Mouse (Mus musculus): ENCODE results near the gene Fbxw5. TPM values are rescaled to one million over a fixed set of nuclear protein-coding genes. Genes with fewer than 3 reads are reported as not detected.

The Fbxw5 gene
- total RNA-seq (2021): 10 to 100 TPM; 76.9 to 88.4 TPM
- long read RNA-seq, experiment 1, transcript Fbxw5-201 (9 exons, 2,388 nt): major isoform, 252 of 319 reads
- long read RNA-seq, experiment 1, partial matches to known transcripts: 25 of 319 reads
- long read RNA-seq, experiment 1, other reads (novel, unspliced or antisense): 40 of 319 reads
- long read RNA-seq, experiment 2, transcript Fbxw5-201 (9 exons, 2,388 nt): major isoform, 246 of 311 reads
- long read RNA-seq, experiment 2, partial matches to known transcripts: 16 of 311 reads
- long read RNA-seq, experiment 2, other reads (novel, unspliced or antisense): 46 of 311 reads

DNA sequence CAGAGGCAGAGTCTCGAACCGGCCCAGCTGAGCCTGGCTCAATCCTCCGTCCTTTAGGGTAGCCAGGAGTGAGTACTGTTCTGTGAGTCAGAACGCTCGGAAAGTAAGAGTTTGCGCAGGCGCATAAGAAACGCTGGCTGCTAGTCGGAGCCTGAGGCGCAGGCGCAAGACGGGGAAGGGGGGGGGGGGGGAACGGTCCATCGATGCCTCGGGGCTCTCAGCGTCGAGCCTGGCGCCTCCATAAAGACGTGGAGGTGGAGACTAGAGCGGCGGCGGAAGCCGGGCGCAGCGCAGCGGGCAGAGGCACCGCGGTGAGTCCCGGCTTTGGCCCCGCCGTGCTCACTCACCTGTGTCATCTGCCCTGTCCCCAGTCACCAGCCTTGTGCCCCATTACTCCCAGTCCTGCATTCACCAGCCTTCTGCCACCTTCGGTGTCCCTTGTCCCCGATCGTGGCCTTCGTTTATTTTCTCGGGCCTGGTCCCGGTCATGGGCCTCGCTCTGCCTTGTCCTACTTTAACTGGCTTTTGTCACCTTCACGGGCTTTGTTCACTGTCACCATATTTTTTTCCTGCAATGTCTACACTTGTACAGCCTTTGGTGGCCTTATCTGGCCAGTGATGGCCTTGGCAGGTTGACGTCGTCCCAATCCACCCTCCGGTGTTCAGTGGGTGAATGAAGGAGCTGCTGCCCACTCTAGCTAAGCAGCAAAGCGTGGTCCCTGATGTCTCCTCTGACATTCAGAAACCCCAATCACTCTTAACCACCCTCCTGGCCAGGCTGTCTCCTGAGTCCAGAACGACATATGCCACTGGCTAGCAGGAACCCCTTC is at the start of gene Fbxw5:
Gene Fbxw5, plus strand, starts transcription at position 175 of the 830 bp plus-strand sequence.
- peak; percentile 92 for DNase-seq
- Histone ChIP-seq H3K4me3 (peak within 1 kb of the TSS; percentile 84), H3K27ac (peak within 1 kb of the TSS; percentile 97)
- intact Hi-C loops (cut with DNase I): no loop called here
- peak; percentile 1; the same call in 1 of the 2 replicates for TF ChIP-seq CTCF (IDR thresholded peaks at IDR 0.05)

DNA sequence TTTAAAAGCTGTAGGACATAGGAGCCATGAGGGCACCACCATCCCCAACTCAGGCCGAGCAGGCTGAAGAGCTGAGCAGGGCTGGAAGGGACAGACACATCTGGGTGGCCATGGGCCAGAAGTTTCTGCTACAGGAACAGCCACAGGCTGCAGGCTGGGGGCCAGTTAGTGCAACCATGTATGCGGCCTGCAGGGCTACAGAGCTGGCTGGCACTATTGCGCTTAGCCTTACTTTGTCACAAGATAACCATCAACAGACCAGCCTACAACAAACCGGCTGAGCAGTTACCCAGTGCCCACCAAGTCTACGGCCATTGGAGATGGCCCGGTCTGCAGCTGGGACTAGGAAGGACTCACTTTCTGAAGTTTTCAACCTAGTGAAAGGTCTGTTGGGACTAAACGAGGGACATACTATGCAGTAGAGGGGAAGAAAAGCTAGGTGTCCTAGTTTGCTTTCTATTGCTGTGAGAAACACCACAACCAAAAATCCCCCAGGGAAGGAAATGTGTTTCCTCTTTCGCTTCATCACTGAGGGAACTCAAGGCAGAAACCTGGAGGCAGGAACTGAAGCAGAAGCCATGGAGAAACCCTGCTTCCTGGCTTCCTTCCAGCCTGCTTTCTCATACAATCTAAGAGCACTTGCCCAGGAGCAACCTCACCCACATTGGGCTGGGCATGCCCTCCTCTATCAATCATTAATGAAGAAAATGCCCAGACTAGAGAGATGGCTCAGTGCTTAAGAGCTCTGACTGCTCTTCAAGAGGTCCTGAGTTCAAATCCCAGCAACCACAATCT is 49.5 kb upstream of the Fbxw5 start:
- peak; percentile 19 for DNase-seq
- intact Hi-C loops (cut with DNase I): no loop called here
- Histone ChIP-seq H3K27ac (no peak overlapping the region), H3K4me3 (no peak overlapping the region)
- no peak for TF ChIP-seq CTCF (IDR thresholded peaks at IDR 0.05)

DNA sequence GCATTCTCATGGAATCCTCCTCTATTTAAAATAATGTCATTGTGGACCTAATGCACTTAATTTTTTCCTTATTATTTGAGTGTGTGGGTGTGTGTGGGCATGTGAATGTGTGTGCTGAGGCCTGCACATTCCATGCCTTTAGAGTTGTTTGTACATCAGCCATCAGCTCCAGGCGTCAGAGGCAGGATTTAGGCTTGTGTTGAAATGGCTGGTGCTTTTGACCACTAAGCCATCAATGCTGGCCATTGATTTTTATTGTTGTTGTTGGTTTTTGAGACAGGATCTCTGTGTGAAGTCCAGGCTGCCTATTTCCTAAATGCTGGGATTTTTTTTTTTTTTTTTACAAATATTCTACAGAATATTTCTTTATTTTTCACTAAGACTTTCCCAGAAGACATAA is 47.6 kb upstream of the Fbxw5 start:
- TF ChIP-seq CTCF (IDR thresholded peaks at IDR 0.05): no peak
- no peak for DNase-seq
- H3K4me3 ChIP-seq: no peak overlapping the region
- intact Hi-C loops (cut with DNase I): no loop called here
- H3K27ac ChIP-seq: no peak overlapping the region

DNA sequence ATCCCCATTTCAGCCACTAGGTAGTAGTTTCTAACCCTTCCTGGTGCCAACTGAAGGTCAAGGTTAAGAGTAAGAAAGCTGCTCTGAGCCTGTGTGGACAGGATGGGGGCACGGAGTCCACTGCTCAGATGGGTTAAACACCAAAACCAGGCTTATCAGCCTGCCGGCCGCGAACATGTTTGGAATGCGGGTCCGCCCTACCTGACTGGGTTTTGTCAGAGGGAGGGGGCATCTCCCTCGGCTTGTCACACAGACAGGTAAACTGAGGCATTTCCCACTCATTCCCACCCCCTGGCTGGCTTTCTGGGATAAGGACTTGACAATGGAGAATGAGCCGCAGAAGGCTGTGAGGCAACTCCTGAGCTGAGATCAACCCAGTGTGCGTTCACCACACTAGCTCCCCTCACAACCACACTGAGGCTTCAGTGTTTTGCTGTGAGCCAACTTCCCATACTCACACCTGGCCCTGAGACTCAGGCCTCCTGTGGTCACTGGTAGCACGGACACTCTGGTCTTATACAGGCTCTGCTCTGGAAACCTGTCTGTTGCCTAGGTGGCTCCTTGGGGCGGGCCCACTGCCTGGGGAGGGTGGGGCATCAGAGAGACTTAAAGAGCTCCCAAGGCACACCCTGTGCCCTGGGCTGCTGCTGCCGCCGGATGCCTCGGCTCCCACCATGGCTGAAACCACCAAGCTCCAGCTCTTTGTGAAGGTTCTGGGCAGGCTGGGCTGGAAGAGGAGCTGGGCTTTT is 44.2 kb upstream of the Fbxw5 start, which contains the start of gene Clic3:
Gene Clic3, plus strand, starts transcription at position 634 of the 749 bp plus-strand sequence.
- DNase-seq: no peak
- TF ChIP-seq CTCF (IDR thresholded peaks at IDR 0.05): no peak
- Histone ChIP-seq H3K4me3 (no peak within 1 kb of the TSS), H3K27ac (no peak within 1 kb of the TSS)
- intact Hi-C loops (cut with DNase I): no loop called here

DNA sequence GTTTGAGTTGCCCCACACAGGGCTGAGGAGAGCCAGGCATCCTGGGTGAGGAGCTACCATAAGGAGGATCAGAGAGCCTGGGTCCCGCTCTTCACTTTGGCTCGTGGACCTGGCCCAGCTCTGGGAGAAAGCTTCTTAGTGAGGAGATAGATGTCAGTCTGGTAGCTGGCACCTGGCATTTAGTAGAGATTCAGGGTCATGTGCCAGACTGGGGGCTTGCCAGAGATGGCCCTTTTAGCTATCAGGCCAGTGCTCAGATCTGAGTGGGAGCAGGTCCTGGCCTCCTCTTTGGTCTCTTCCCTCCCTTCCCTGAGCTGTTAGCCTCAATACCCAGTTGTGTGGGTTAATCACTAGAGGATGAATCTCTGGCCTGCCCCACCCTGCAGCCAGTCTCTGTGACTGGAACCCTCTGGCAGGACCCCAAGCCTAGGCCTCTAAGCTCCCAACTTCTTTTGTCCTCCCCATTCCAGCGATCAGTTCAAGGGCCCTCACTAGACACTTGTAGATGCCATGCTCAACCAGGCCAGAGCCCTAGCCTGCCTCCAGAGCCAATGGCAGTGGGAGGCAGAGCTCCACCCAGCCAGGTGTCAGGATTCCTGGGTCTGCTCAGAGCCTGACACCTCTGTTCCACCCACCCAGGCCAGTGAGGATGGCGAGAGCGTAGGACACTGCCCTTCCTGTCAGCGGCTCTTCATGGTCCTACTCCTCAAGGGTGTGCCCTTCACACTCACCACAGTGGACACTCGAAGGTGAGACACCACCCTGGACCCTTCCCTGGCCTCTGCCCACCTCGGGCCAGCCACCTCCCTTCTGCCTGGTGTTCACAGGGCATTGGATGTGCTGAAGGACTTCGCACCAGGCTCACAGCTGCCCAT is 43.3 kb upstream of the Fbxw5 start:
- no peak for DNase-seq
- Histone ChIP-seq H3K27ac (no peak overlapping the region), H3K4me3 (no peak overlapping the region)
- intact Hi-C loops (cut with DNase I): no loop called here
- no peak for TF ChIP-seq CTCF (IDR thresholded peaks at IDR 0.05)

DNA sequence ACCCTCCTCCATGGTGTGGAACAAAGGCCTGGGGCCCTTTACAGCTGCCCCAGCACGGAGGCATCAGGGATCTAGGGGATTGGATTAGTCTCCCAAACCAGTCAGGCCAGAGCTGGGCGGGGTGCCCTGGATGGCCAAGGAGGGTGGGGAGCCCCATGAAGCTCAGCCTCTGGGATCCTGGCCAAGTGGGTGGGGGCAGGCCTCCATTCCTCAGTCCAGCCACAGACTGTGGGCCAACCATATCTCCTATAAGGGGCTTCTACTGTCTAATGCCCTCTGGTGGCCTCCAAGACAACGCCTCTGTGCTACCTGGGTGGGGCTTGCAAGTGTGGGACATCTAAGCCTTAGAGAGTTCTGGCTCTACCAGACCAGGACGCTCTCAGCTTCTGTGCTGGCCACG is 41.6 kb upstream of the Fbxw5 start:
- TF ChIP-seq CTCF (IDR thresholded peaks at IDR 0.05): no peak
- DNase-seq: peak; percentile 79
- H3K27ac ChIP-seq: no peak overlapping the region
- H3K4me3 ChIP-seq: no peak overlapping the region
- intact Hi-C loops (cut with DNase I): no loop called here

DNA sequence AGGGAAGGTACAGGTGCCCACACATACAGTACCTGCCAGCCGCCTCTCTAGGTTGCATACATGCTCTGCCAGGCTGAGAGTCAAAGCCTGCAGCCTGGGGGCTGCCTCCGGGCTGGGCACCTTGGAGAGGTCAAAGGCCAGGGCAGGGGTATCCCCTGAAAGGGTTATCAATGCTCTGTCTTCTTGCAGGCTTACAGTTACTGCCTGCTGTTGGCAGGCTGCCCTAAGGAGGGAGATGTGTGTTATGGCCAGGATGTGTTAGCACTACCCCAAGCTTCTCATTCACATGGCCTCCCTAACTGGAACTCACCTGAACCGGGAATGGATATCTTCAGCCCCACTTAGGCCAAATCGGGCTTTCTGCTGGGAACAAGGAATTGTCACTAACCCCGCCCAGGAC is 40.4 kb upstream of the Fbxw5 start:
- DNase-seq: peak; percentile 55

DNA sequence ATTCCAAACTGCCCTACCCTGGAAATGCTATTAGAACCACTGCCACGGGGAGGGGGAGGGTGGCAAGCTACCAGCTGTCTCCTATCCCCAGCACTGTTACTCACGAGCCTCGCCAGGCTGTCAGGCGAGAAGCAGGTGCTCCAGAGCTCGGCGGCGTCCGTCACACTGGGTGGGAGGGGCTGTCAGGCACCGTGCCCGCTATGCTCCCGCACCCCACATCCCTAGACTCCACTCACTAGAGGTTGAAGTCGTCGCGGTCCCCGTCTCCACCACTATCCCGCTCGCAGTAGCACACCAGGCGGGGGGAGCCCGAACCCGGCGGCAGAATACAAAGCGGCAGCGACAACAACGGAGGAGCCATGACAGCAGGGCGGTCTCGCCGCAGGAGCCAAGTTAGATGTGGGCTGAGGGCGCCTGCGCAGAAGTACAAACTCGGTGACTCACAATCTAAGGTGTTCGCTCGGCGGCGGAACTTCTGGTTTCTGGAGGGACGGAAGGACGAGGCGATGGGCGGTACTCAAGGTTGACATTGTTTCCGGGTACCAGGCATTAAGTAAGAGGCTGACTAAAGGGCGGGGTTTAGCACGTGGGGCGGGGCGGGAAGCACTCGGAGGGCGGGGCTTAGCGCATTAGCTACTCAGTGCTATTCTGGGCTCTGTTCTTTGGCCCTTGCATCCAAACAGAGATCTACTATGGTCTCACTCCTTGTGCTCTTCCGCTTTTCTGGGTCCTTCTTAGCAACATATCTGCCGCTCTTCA is 39.8 kb upstream of the Fbxw5 start, which contains the start of gene Paxx:
Gene Paxx, minus strand, starts transcription at position 544 of the 759 bp plus-strand sequence.
- TF ChIP-seq CTCF (IDR thresholded peaks at IDR 0.05): no peak
- H3K27ac ChIP-seq: peak within 1 kb of the TSS; percentile 98
- intact Hi-C loops (cut with DNase I): no loop called here
- DNase-seq: peak; percentile 94
- peak within 1 kb of the TSS; percentile 90 for H3K4me3 ChIP-seq

More for the DNA sequence above, 40.4 kb upstream of the Fbxw5 start:
- H3K4me3 ChIP-seq: peak overlapping the region; percentile 90
- intact Hi-C loops (cut with DNase I): no loop called here
- peak overlapping the region; percentile 98 for H3K27ac ChIP-seq
- TF ChIP-seq CTCF (IDR thresholded peaks at IDR 0.05): no peak

DNA sequence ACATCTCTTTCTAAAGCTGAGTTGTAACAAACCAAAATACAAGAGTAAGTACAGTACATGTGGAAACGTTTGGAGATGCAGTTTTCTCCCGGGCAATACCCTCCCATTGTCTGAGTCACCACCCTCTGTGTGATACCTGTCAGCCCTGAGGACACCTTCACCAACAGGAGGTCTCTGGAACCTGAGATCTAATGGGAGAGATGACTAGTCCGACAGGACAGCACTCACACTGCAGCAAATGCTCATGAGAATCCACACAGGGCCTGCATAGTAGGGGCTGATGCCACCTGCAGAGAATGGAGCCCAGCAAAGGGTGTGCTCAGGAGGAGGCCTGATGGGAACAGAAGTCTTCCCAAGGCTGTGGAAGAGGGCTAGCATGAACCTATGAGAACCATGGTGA is 39.1 kb upstream of the Fbxw5 start:
- no peak for DNase-seq
- Histone ChIP-seq H3K4me3 (peak overlapping the region; percentile 90), H3K27ac (peak overlapping the region; percentile 98)
- TF ChIP-seq CTCF (IDR thresholded peaks at IDR 0.05): no peak
- intact Hi-C loops (cut with DNase I): no loop called here

DNA sequence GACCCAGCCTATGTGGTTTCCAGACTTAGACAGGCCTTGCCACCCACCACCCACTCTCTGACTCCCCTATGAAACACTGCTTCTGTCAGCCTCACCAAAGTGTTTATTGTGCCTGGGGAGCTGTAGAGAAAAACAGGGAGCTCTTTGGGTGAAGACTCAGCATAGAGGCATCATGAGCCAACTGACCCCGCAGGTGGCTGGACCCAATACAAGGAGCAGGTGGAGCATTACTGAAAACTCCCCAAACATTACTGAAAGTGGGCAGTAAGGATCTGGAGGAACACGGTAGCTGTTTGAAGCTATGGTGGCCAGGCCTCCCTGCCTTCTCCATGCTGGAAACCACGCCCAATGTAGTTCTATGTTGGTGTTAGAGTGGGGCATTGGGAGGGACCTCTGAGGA is 36.9 kb upstream of the Fbxw5 start:
- DNase-seq: no peak
- Histone ChIP-seq H3K4me3 (no peak overlapping the region), H3K27ac (no peak overlapping the region)
- intact Hi-C loops (cut with DNase I): no loop called here
- TF ChIP-seq CTCF (IDR thresholded peaks at IDR 0.05): no peak

All from gastrocnemius, adult 2 months (tissue).